ENCODE assay signal across 25 mouse cellular contexts in genomic region chr13:55525733-55526553, GRCm38 (mm10). TPM values are rescaled to one million over a fixed set of nuclear protein-coding genes. Genes with fewer than 3 reads are reported as not detected.
DNase-seq lines count a peak whose midpoint lies in the region; ATAC-seq and TF ChIP-seq lines count a peak whose summit lies in the region.
"Had no signal": no experiment of that assay in that cellular context is flagged by ENCODE, and none has a peak within 500 bp of the region (broad histone marks: within the 10 kb centered on the region; RNA-seq: fewer than 3 reads in every experiment).

No protein-coding gene starts in this region.

- no peaks in the 10 kb centered on the region for H3K4me1 ChIP-seq in midbrain, embryonic 13.5 days (replicated peaks)
- H3K4me1 ChIP-seq in midbrain, postnatal 0 days (ENCODE audit: insufficient read depth, low read length), result no peaks in the 10 kb centered on the region
- H3K4me1 ChIP-seq in MEL (ENCODE audit: control insufficient read depth in 1 of 2, insufficient read depth in 2 of 2, low read length in 2 of 2), result peaks cover 0 to 31% of the 10 kb centered on the region in 2 experiments; a peak in 3 of 4 replicates
- no peaks in the 10 kb centered on the region for H3K4me1 ChIP-seq in cerebellum, adult 2 months (ENCODE audit: control insufficient read depth, insufficient read depth, low read length)
- H3K4me1 ChIP-seq: forebrain, embryonic 12.5 days; stomach, embryonic 15.5 days had no signal

- TF ChIP-seq EP300 in MEL (IDR thresholded peaks at IDR 0.05; ENCODE audit: low read depth in 1 of 2, low read length in 2 of 2), result no peak

- H3K36me3 ChIP-seq in midbrain, embryonic 13.5 days, result peaks cover 38% of the 10 kb centered on the region
- H3K36me3 ChIP-seq in midbrain, postnatal 0 days (ENCODE audit: insufficient read depth, low read length), result peaks cover 17% of the 10 kb centered on the region; the same call in 1 of the 2 replicates
- peaks cover 2 to 18% of the 10 kb centered on the region in 2 experiments; a peak in 3 of 4 replicates for H3K36me3 ChIP-seq in MEL (ENCODE audit: control insufficient read depth in 1 of 2, insufficient read depth in 2 of 2, low read length in 2 of 2)
- H3K36me3 ChIP-seq in splenic B cell, adult 2 months (ENCODE audit: control insufficient read depth, insufficient read depth, low read length, poor library complexity, severe bottlenecking), result peaks cover 29% of the 10 kb centered on the region

- no peak for DNase-seq in midbrain, postnatal 0 days (ENCODE audit: low spot score)
- DNase-seq in MEL (ENCODE audit: low read depth, low spot score), result no peak
- peak; percentile 76 for DNase-seq in splenic B cell, adult 2 months (ENCODE audit: low read depth, low spot score)
- DNase-seq in cerebellum, adult 2 months, result no peak
- no peak for DNase-seq in cerebellum, adult 11-12 months
- DNase-seq: cerebellum, adult 8-10 months; heart, postnatal 14 days; kidney, adult 11 months; layer of hippocampus, adult 9-11 months; lung, postnatal 4 days; right cerebral cortex, postnatal 25 days; spleen, adult 18-20 months; thymus, adult 18-20 months; thymus, postnatal 4 days had no signal

- H3K9ac ChIP-seq in midbrain, embryonic 13.5 days (replicated peaks), result no peak overlapping the region
- no peak overlapping the region for H3K9ac ChIP-seq in midbrain, postnatal 0 days (replicated peaks; ENCODE audit: low read length, poor library complexity, severe bottlenecking)
- H3K9ac ChIP-seq in MEL (ENCODE audit: control insufficient read depth, low read depth, low read length, poor library complexity, severe bottlenecking), result no peak overlapping the region
- H3K9ac ChIP-seq: forebrain, embryonic 12.5 days; heart, embryonic 13.5 days; hindbrain, embryonic 13.5 days; limb, embryonic 15.5 days; liver, embryonic 15.5 days; stomach, embryonic 15.5 days had no signal

- 81% methylated on average over 16 of the region's 16 CpGs for WGBS in midbrain, embryonic 13.5 days
- 83% methylated on average over 16 of the region's 16 CpGs for WGBS in midbrain, postnatal 0 days
- whole genome bisulfite sequencing in cerebellum, adult 2 months, result 74% methylated on average over 16 of the region's 16 CpGs

- no peak for TF ChIP-seq CTCF in midbrain, postnatal 0 days (IDR thresholded peaks at IDR 0.05)
- TF ChIP-seq CTCF in MEL (IDR thresholded peaks at IDR 0.05 in 2 of 3, conservative IDR thresholded peaks at IDR 0.05 in 1 of 3; ENCODE audit: control insufficient read depth in 1 of 3, insufficient read depth in 1 of 3, low read depth in 2 of 3, low read length in 3 of 3, poor library complexity in 1 of 3, severe bottlenecking in 1 of 3), result no peak
- TF ChIP-seq CTCF in cerebellum, adult 2 months (IDR thresholded peaks at IDR 0.05; ENCODE audit: borderline replicate concordance, insufficient read depth, low read depth, low read length), result no peak

- TF ChIP-seq POLR2A in MEL (IDR thresholded peaks at IDR 0.05; ENCODE audit: control insufficient read depth in 1 of 2, insufficient read depth in 1 of 2, low read depth in 1 of 2, low read length in 2 of 2, poor library complexity in 1 of 2), result no peak
- no peak for TF ChIP-seq POLR2A in cerebellum, adult 2 months (IDR thresholded peaks at IDR 0.05; ENCODE audit: borderline replicate concordance, insufficient read depth, low read length)

- no peak overlapping the region for H3K27ac ChIP-seq in midbrain, embryonic 13.5 days
- no peak overlapping the region for H3K27ac ChIP-seq in midbrain, postnatal 0 days (ENCODE audit: low read depth, low read length)
- H3K27ac ChIP-seq in MEL (ENCODE audit: control insufficient read depth, low read depth, low read length), result no peak overlapping the region
- H3K27ac ChIP-seq in cerebellum, adult 2 months (ENCODE audit: insufficient read depth, low read length), result no peak overlapping the region
- H3K27ac ChIP-seq: forebrain, embryonic 12.5 days; heart, embryonic 13.5 days; hindbrain, embryonic 13.5 days; limb, embryonic 15.5 days; liver, embryonic 15.5 days; stomach, embryonic 15.5 days had no signal

- peak; percentile 38; the same call in 1 of the 2 replicates for ATAC-seq in midbrain, embryonic 13.5 days
- ATAC-seq in midbrain, postnatal 0 days (ENCODE audit: low FRiP score), result no peak
- peak; percentile 44 to 53 for ATAC-seq in hematopoietic stem cell, adult 5-6 weeks (replicated peaks in 1 of 2; ENCODE audit: insufficient read depth in 1 of 2, low FRiP score in 2 of 2, low TSS enrichment in 1 of 2, low read depth in 1 of 2, poor library complexity in 2 of 2, severe bottlenecking in 2 of 2)
- ATAC-seq: Patski had no signal

- no peaks in the 10 kb centered on the region for H3K79me2 ChIP-seq in MEL (ENCODE audit: control insufficient read depth, insufficient read depth, low read length, poor library complexity)

- H3K9me3 ChIP-seq in midbrain, embryonic 13.5 days, result no peaks in the 10 kb centered on the region
- no peaks in the 10 kb centered on the region for H3K9me3 ChIP-seq in midbrain, postnatal 0 days (ENCODE audit: low read length)
- no peaks in the 10 kb centered on the region for H3K9me3 ChIP-seq in MEL (replicated peaks; ENCODE audit: insufficient read depth, low read length)
- H3K9me3 ChIP-seq: forebrain, embryonic 12.5 days; heart, embryonic 13.5 days; hindbrain, embryonic 13.5 days; limb, embryonic 15.5 days; liver, embryonic 15.5 days; stomach, embryonic 15.5 days had no signal

- TF ChIP-seq RAD21 in MEL (IDR thresholded peaks at IDR 0.05; ENCODE audit: low read depth, low read length), result no peak

- no peaks in the 10 kb centered on the region for H3K27me3 ChIP-seq in midbrain, embryonic 13.5 days
- no peaks in the 10 kb centered on the region for H3K27me3 ChIP-seq in midbrain, postnatal 0 days (ENCODE audit: insufficient read depth, low read length)
- no peaks in the 10 kb centered on the region for H3K27me3 ChIP-seq in MEL (ENCODE audit: control insufficient read depth in 1 of 2, insufficient read depth in 2 of 2, low read length in 2 of 2)
- no peaks in the 10 kb centered on the region for H3K27me3 ChIP-seq in splenic B cell, adult 2 months (ENCODE audit: control insufficient read depth, insufficient read depth, low read length, poor library complexity, severe bottlenecking)
- no peaks in the 10 kb centered on the region for H3K27me3 ChIP-seq in cerebellum, adult 2 months (ENCODE audit: control insufficient read depth, insufficient read depth, low read length)
- H3K27me3 ChIP-seq: forebrain, embryonic 12.5 days; hindbrain, embryonic 13.5 days; limb, embryonic 15.5 days; liver, embryonic 15.5 days; Patski; stomach, embryonic 15.5 days had no signal

- H3K4me2 ChIP-seq in midbrain, embryonic 13.5 days (replicated peaks), result no peak overlapping the region
- no peak overlapping the region for H3K4me2 ChIP-seq in midbrain, postnatal 0 days (ENCODE audit: low read depth, low read length, poor library complexity, severe bottlenecking)
- H3K4me2 ChIP-seq: forebrain, embryonic 12.5 days; heart, embryonic 13.5 days; hindbrain, embryonic 13.5 days; limb, embryonic 15.5 days; midbrain, embryonic 11.5 days; stomach, embryonic 15.5 days had no signal

- H3K4me3 ChIP-seq in midbrain, embryonic 13.5 days (replicated peaks), result no peak overlapping the region
- H3K4me3 ChIP-seq in midbrain, postnatal 0 days (ENCODE audit: low read depth, low read length), result no peak overlapping the region
- no peak overlapping the region for H3K4me3 ChIP-seq in MEL (ENCODE audit: control insufficient read depth in 1 of 2, insufficient read depth in 1 of 2, low read depth in 2 of 2, low read length in 2 of 2)
- H3K4me3 ChIP-seq in cerebellum, adult 2 months (replicated peaks; ENCODE audit: insufficient read depth, low read depth, low read length), result no peak overlapping the region
- H3K4me3 ChIP-seq: forebrain, embryonic 12.5 days; heart, embryonic 13.5 days; hindbrain, embryonic 13.5 days; limb, embryonic 15.5 days; liver, embryonic 15.5 days; stomach, embryonic 15.5 days had no signal

RNA-seq across cellular contexts. Expression of gene Dok3, which starts 3.2 kb away (rescaled TPM):
- polyA plus RNA-seq in midbrain, embryonic 13.5 days (2015; fragmentation: Nextera tagmentation; extraction: Ambion mirVana), result 4.3 and 4.7 TPM in 2 replicates
- 3.0 and 4.5 TPM in 2 replicates for total RNA-seq in midbrain, postnatal 0 days (2014; rRNA removed)
- 1.4 and 1.6 TPM in 2 replicates for polyA plus RNA-seq in midbrain, postnatal 0 days (2015; fragmentation: Nextera tagmentation; extraction: Ambion mirVana)
- total RNA-seq in MEL (2012; rRNA removed), result 1.4 and 1.6 TPM in 2 replicates
- 1 to 10 TPM in 1 of 2 experiments, not detected in 1; 4.3 TPM for polyA plus RNA-seq in MEL (2012; ENCODE audit: insufficient read depth in 1 of 2, insufficient read length in 2 of 2, low read depth in 1 of 2, low replicate concordance in 2 of 2, missing spikeins in 1 of 2)
- 4.1 and 15.5 TPM in 2 replicates for total RNA-seq in hematopoietic stem cell, adult 5-6 weeks (2017)
- 9.3 and 9.8 TPM in 2 replicates for polyA plus RNA-seq in cerebellum, adult 2 months (2012; rRNA removed)

RNA-seq across cellular contexts. Expression of gene Ddx41, which starts 10.5 kb away (rescaled TPM):
- 60.2 and 66.6 TPM in 2 replicates for polyA plus RNA-seq in midbrain, embryonic 13.5 days (2015; fragmentation: Nextera tagmentation; extraction: Ambion mirVana)
- total RNA-seq in midbrain, postnatal 0 days (2014; rRNA removed), result 51.9 and 58.9 TPM in 2 replicates
- 45.4 and 49.1 TPM in 2 replicates for polyA plus RNA-seq in midbrain, postnatal 0 days (2015; fragmentation: Nextera tagmentation; extraction: Ambion mirVana)
- total RNA-seq in MEL (2012; rRNA removed), result 58.5 and 61.6 TPM in 2 replicates
- polyA plus RNA-seq in MEL (2012; ENCODE audit: insufficient read depth in 1 of 2, insufficient read length in 2 of 2, low read depth in 1 of 2, low replicate concordance in 2 of 2, missing spikeins in 1 of 2), result 10 to 100 TPM in 1 of 2 experiments, not detected in 1; 88.8 TPM
- total RNA-seq in hematopoietic stem cell, adult 5-6 weeks (2017), result 53.7 and 58.2 TPM in 2 replicates
- 66.3 and 70.3 TPM in 2 replicates for polyA plus RNA-seq in cerebellum, adult 2 months (2012; rRNA removed)

RNA-seq across cellular contexts. Expression of gene Pdlim7, which starts 12.5 kb away (rescaled TPM):
- polyA plus RNA-seq in midbrain, embryonic 13.5 days (2015; fragmentation: Nextera tagmentation; extraction: Ambion mirVana), result 145 and 159 TPM in 2 replicates
- total RNA-seq in midbrain, postnatal 0 days (2014; rRNA removed), result 32.3 and 41.3 TPM in 2 replicates
- 153 and 171 TPM in 2 replicates for polyA plus RNA-seq in midbrain, postnatal 0 days (2015; fragmentation: Nextera tagmentation; extraction: Ambion mirVana)
- total RNA-seq in MEL (2012; rRNA removed), result 12.3 and 15.7 TPM in 2 replicates
- polyA plus RNA-seq in MEL (2012; ENCODE audit: insufficient read depth in 1 of 2, insufficient read length in 2 of 2, low read depth in 1 of 2, low replicate concordance in 2 of 2, missing spikeins in 1 of 2), result 10 to 100 TPM in 1 of 2 experiments, not detected in 1; 40.6 TPM
- 8.1 and 10.0 TPM in 2 replicates for total RNA-seq in hematopoietic stem cell, adult 5-6 weeks (2017)
- 66.8 and 67.2 TPM in 2 replicates for polyA plus RNA-seq in cerebellum, adult 2 months (2012; rRNA removed)

RNA-seq across cellular contexts. Expression of gene Dbn1, which starts 38.0 kb away (rescaled TPM):
- polyA plus RNA-seq in midbrain, embryonic 13.5 days (2015; fragmentation: Nextera tagmentation; extraction: Ambion mirVana), result 655 and 674 TPM in 2 replicates
- 498 and 510 TPM in 2 replicates for total RNA-seq in midbrain, postnatal 0 days (2014; rRNA removed)
- 482 and 484 TPM in 2 replicates for polyA plus RNA-seq in midbrain, postnatal 0 days (2015; fragmentation: Nextera tagmentation; extraction: Ambion mirVana)
- total RNA-seq in MEL (2012; rRNA removed), result 0.04 and 0.10 TPM in 2 replicates
- polyA plus RNA-seq in MEL (2012; ENCODE audit: insufficient read depth in 1 of 2, insufficient read length in 2 of 2, low read depth in 1 of 2, low replicate concordance in 2 of 2, missing spikeins in 1 of 2), result under 1 TPM in 1 of 2 experiments, not detected in 1; 0.53 TPM
- 0.60 and 2.3 TPM in 2 replicates for total RNA-seq in hematopoietic stem cell, adult 5-6 weeks (2017)
- polyA plus RNA-seq in cerebellum, adult 2 months (2012; rRNA removed), result 97.4 and 108 TPM in 2 replicates
- total RNA-seq: monocyte, adult 5-6 weeks had no signal

RNA-seq across cellular contexts. Expression of gene Fam193b, which starts 45.0 kb away (rescaled TPM):
- 64.9 and 72.3 TPM in 2 replicates for polyA plus RNA-seq in midbrain, embryonic 13.5 days (2015; fragmentation: Nextera tagmentation; extraction: Ambion mirVana)
- 73.9 and 90.6 TPM in 2 replicates for total RNA-seq in midbrain, postnatal 0 days (2014; rRNA removed)
- 42.7 and 43.5 TPM in 2 replicates for polyA plus RNA-seq in midbrain, postnatal 0 days (2015; fragmentation: Nextera tagmentation; extraction: Ambion mirVana)
- 11.7 and 11.9 TPM in 2 replicates for total RNA-seq in MEL (2012; rRNA removed)
- polyA plus RNA-seq in MEL (2012; ENCODE audit: insufficient read depth in 1 of 2, insufficient read length in 2 of 2, low read depth in 1 of 2, low replicate concordance in 2 of 2, missing spikeins in 1 of 2), result 10 to 100 TPM in 1 of 2 experiments, not detected in 1; 38.7 TPM
- total RNA-seq in hematopoietic stem cell, adult 5-6 weeks (2017), result 25.6 and 35.0 TPM in 2 replicates
- 127 and 128 TPM in 2 replicates for polyA plus RNA-seq in cerebellum, adult 2 months (2012; rRNA removed)
